Mouse (Mus musculus) megakaryocyte, embryonic 14.5 days (primary cell): ENCODE results near the gene Snx10. TPM values are rescaled to one million over a fixed set of nuclear protein-coding genes. Genes with fewer than 3 reads are reported as not detected.

Experiments
- H3K27me3 ChIP-seq: replicated peaks from 2 replicates; pipeline ENCODE3; 2012; ENCODE audit warnings: inconsistent platforms
- H3K36me3 ChIP-seq: replicated peaks from 2 replicates; pipeline ENCODE3; 2012; ENCODE audit warnings: low read length, inconsistent platforms, mixed read lengths
- H3K4me1 ChIP-seq: 2 replicates; pipeline ENCODE4 v1.6.1; 2012; ENCODE audit warnings: inconsistent platforms
- H3K4me3 ChIP-seq: replicated peaks from 2 replicates; pipeline ENCODE3; 2012; ENCODE audit warnings: moderate library complexity, mild to moderate bottlenecking, inconsistent platforms
- H3K9me3 ChIP-seq: 2 replicates; pipeline ENCODE4 v1.6.1; 2012; ENCODE audit warnings: inconsistent platforms
- FLI1 ChIP-seq: IDR thresholded peaks from 2 replicates; pipeline ENCODE4 v1.6.1; 2012; ENCODE audit warnings: low read length, inconsistent platforms, mixed read lengths
- GATA1 ChIP-seq: IDR thresholded peaks from 3 replicates; pipeline ENCODE4 v1.6.1; 2012; ENCODE audit warnings: mixed read lengths, low read length, inconsistent platforms, borderline replicate concordance
- polyA plus RNA-seq: library from polyadenylated mRNA; stranded (reverse); fragments of >175 nt; gene quantifications from 2 replicates; pipeline ENCODE4 v1.2.3, GENCODE M21; 2012; ENCODE audit warnings: low replicate concordance; ENCODE audit not compliant: insufficient read depth

Snx10 gene
- polyA plus RNA-seq, 1 experiment, result 2.4 TPM

- H3K27me3 ChIP-seq, result peaks cover 4% of the 10 kb centered on the region
- no peak for TF ChIP-seq GATA1
- no peak for TF ChIP-seq FLI1
- peaks cover 44% of the 10 kb centered on the region for H3K36me3 ChIP-seq
- no peaks in the 10 kb centered on the region for H3K9me3 ChIP-seq
- no peaks in the 10 kb centered on the region for H3K4me1 ChIP-seq
- no peak overlapping the region for H3K4me3 ChIP-seq
Measured at GRCm38 (mm10) chr6:51580040-51580680, 56.5 kb downstream of the Snx10 start.

DNA sequence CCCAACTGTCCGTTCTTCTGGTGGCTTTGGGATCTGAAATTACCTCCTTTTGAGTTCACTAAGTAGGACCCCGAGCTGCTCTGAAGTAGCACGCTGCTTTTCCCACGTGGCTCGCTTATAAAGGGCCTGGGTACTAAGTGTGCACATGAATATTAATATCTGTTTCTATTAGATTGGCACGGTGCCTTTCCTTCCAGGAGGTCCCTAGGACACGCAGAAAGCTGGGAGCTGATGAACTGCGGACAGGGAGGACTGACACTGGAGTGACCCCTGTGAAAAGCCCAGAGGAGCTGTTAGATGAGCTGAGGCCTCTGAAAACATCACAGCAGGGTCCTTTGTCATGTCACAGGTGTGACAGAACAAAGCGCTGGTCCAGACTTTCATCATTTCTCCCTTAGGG is 57.7 kb downstream of the Snx10 start:
- H3K4me3 ChIP-seq, result no peak overlapping the region
- H3K27me3 ChIP-seq, result peaks cover 4% of the 10 kb centered on the region
- TF ChIP-seq GATA1 (no peak), FLI1 (no peak)
- no peaks in the 10 kb centered on the region for H3K9me3 ChIP-seq
- H3K36me3 ChIP-seq, result peaks cover 44% of the 10 kb centered on the region
- H3K4me1 ChIP-seq, result no peaks in the 10 kb centered on the region

- TF ChIP-seq FLI1, result no peak
- no peak for TF ChIP-seq GATA1
- Histone ChIP-seq H3K4me3 (no peak overlapping the region), H3K4me1 (no peaks in the 10 kb centered on the region), H3K36me3 (peaks cover 38% of the 10 kb centered on the region), H3K27me3 (peaks cover 5% of the 10 kb centered on the region), H3K9me3 (no peaks in the 10 kb centered on the region)
Measured at GRCm38 (mm10) chr6:51582051-51582450, 58.4 kb downstream of the Snx10 start.

DNA sequence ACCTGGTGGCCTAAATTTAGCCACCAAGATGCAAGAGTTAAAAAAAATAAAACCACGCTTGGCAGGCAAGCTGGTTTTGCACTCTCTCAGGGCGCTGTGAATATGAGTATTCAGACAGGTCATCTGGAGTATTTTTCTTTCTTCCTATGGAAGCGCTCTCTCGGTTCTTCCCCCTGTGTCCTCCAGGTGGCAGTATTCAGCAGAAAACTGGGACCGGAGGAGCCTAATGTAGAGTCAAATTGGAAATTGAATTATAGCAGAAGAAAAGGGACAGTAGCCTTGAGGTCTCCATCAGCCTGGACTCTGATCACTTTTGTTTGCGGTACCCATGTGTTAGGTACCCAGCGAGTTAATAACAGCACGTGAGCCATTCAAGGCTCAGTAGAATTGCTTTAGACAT is 62.3 kb downstream of the Snx10 start:
- Histone ChIP-seq H3K4me1 (no peaks in the 10 kb centered on the region), H3K27me3 (peaks cover 4% of the 10 kb centered on the region), H3K4me3 (no peak overlapping the region), H3K9me3 (no peaks in the 10 kb centered on the region), H3K36me3 (peaks cover 24% of the 10 kb centered on the region)
- TF ChIP-seq FLI1, result no peak
- TF ChIP-seq GATA1, result no peak

DNA sequence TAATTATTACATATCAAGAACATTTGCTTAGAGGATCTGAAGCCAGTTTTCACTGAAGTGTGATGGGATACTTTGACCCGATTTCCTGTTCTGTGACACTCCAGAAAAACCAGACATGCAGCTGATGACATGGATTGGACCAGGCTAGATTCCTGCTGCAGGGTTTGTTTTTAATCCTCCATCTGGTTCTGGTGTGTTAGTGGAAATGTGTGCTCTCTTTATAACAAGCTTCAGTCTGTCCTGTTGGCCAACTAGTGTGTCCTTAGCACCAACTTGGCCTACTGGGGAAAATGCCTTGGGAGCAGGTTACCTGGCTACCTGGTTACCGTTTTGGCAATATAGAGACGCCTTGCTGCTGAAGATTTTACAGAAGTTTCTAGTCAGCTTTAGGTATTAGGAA is 63.6 kb downstream of the Snx10 start:
- H3K4me1 ChIP-seq, result peaks cover 3% of the 10 kb centered on the region
- H3K36me3 ChIP-seq, result peaks cover 14% of the 10 kb centered on the region
- H3K4me3 ChIP-seq, result no peak overlapping the region
- H3K27me3 ChIP-seq, result peaks cover 6% of the 10 kb centered on the region
- TF ChIP-seq FLI1, result no peak
- no peak for TF ChIP-seq GATA1
- no peaks in the 10 kb centered on the region for H3K9me3 ChIP-seq

DNA sequence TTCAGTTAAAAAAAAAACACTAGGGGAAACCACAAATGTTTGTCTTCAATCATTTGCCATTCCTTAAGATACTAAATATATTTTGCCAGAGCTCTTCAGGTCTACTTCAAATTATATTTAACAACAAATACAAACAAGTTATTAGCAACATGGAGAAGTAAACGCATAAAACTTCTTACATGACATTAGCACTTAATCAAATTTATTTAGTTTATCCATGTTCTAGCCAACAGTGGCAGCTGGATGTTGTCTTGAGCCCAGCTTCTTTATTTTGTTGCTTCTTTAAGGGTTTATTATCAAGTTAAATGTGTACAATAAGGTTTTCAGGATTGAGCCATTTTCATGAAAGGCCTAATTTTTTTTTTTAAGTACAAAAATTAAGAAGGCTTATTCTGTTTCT is 67.6 kb downstream of the Snx10 start:
- TF ChIP-seq GATA1 (no peak), FLI1 (no peak)

GRCm38 (mm10) chr6:51591844-51592243 is 68.1 kb downstream of the Snx10 start:
- no peak overlapping the region for H3K4me3 ChIP-seq
- peaks cover 2% of the 10 kb centered on the region for H3K36me3 ChIP-seq
- TF ChIP-seq GATA1 (no peak), FLI1 (no peak)
- peaks cover 10% of the 10 kb centered on the region for H3K4me1 ChIP-seq
- H3K9me3 ChIP-seq, result no peaks in the 10 kb centered on the region
- H3K27me3 ChIP-seq, result peaks cover 23% of the 10 kb centered on the region

More for the DNA sequence above, 67.6 kb downstream of the Snx10 start:
- Histone ChIP-seq H3K36me3 (peaks cover 2% of the 10 kb centered on the region), H3K9me3 (no peaks in the 10 kb centered on the region), H3K27me3 (peaks cover 25% of the 10 kb centered on the region), H3K4me3 (no peak overlapping the region), H3K4me1 (peaks cover 10% of the 10 kb centered on the region)

DNA sequence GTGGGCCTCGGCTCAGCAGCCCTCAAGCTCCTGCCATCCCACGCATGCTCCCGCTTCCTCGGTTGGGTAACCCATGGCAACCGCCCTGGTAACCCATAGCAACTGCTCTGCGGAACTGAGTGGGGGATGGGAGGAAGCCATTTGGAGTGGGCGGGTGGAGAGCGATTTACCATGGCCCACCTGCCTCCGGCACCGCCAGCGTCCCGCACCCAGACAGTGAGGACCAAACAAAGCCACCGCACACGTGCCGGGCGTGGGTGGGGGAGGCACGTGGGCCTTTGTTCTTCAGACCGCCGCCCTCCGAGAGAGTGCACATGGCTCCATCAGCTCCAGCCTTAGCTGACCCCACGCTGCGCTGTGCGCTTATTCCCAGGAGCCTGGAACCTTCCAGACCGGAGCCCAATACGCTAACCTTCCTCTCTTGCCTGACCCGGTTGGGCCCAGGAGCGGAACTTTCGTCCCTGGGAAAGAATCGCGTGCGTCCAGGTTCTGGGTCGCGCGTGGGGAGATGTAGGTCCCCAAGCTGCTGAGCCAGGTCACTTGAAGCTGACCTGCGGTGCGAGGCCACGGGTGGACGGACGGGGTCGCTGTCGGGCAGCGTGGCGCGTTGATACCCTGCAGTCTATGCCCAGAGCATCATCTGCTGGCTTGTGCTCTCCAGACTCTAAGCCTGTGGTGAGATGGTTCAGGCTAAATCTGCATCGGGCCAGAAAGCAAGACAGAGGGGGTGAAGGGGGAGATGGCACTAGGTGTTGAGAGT is 68.8 kb downstream of the Snx10 start:
- H3K9me3 ChIP-seq, result no peaks in the 10 kb centered on the region
- H3K36me3 ChIP-seq, result peaks cover 2% of the 10 kb centered on the region
- H3K4me1 ChIP-seq, result peaks cover 10% of the 10 kb centered on the region
- peak overlapping the region; percentile 87 for H3K4me3 ChIP-seq
- no peak for TF ChIP-seq FLI1
- no peak for TF ChIP-seq GATA1
- peaks cover 21% of the 10 kb centered on the region for H3K27me3 ChIP-seq

- Histone ChIP-seq H3K9me3 (no peaks in the 10 kb centered on the region), H3K4me1 (peaks cover 10% of the 10 kb centered on the region), H3K36me3 (no peaks in the 10 kb centered on the region), H3K4me3 (no peak overlapping the region), H3K27me3 (peaks cover 29% of the 10 kb centered on the region)
- no peak for TF ChIP-seq GATA1
- no peak for TF ChIP-seq FLI1
Measured at GRCm38 (mm10) chr6:51593446-51594035, 69.8 kb downstream of the Snx10 start.

GRCm38 (mm10) chr6:51594516-51594915 is 70.8 kb downstream of the Snx10 start:
- Histone ChIP-seq H3K27me3 (peaks cover 30% of the 10 kb centered on the region), H3K4me3 (no peak overlapping the region), H3K36me3 (no peaks in the 10 kb centered on the region), H3K9me3 (no peaks in the 10 kb centered on the region), H3K4me1 (peaks cover 10% of the 10 kb centered on the region)
- TF ChIP-seq GATA1 (no peak), FLI1 (no peak)
